25 mouse cellular contexts compared by ENCODE assay signal in the genomic region with DNA sequence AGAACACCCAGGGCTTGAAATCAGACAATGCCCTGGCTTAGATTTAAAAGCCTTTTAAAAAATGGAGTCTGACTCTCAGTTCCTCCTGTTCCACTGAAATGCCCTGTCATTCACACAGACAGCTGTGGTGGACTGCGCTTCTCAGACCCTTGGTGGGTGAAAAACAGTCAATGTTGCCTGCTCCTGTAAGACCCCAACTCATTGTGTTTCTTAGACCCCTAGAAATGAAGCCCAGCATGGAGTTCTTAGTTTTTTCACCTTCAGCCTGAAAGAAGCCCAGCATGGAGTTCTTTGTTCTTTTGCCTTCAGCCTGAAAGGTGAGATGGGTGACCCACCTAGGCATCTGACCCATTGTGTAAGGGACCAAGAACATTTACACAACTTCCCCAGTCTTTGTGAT. TPM values are rescaled to one million over a fixed set of nuclear protein-coding genes. Genes with fewer than 3 reads are reported as not detected.
"Had no signal": no experiment of that assay in that cellular context is flagged by ENCODE, and none has a peak within 500 bp of the region (broad histone marks: within the 10 kb centered on the region; RNA-seq: fewer than 3 reads in every experiment).

No protein-coding gene starts in this region.

RNA-seq across cellular contexts. Expression of a gene that starts 36.5 kb away (rescaled TPM):
- polyA plus RNA-seq: heart, embryonic 12.5 days; heart, embryonic 13.5 days; heart, embryonic 14.5 days; heart, embryonic 15.5 days; heart, embryonic 16.5 days; heart, postnatal 0 days; hindbrain, embryonic 10.5 days; hindbrain, embryonic 11.5 days; hindbrain, embryonic 12.5 days; hindbrain, embryonic 13.5 days; hindbrain, embryonic 14.5 days; hindbrain, embryonic 15.5 days; hindbrain, embryonic 16.5 days; hindbrain, postnatal 0 days; inflammation-experienced regulatory T-cells, adult 6 months; intestine, embryonic 14.5 days; intestine, embryonic 15.5 days; intestine, embryonic 16.5 days; intestine, postnatal 0 days; kidney, adult 2 months; kidney, embryonic 14.5 days; kidney, embryonic 15.5 days; kidney, embryonic 16.5 days; kidney, postnatal 0 days; large intestine, adult 2 months had no signal
